Mouse (Mus musculus): ENCODE results near the gene Fbxl18.

Gene Fbxl18

GRCm38 (mm10) chr5:142833646-142834438 lies 61.4 kb downstream of the Fbxl18 start:
- CTCF ChIA-PET, result no interaction called here

GRCm38 (mm10) chr5:142826131-142826530 lies 69.1 kb downstream of the Fbxl18 start:
- CTCF ChIA-PET, result no interaction called here

- CTCF ChIA-PET, result no interaction called here
These were observed 69.6 kb downstream of the Fbxl18 start for GRCm38 (mm10) chr5:142825665-142826064.

- CTCF ChIA-PET, result interaction anchor here (0.6 kb wide), 1 partner anchor 119 kb away, joined by 7 read pairs; no protein-coding TSS in a partner anchor
These were observed 71.1 kb downstream of the Fbxl18 start for GRCm38 (mm10) chr5:142824091-142824490.

GRCm38 (mm10) chr5:142823096-142824062 lies 71.8 kb downstream of the Fbxl18 start:
- CTCF ChIA-PET, result no interaction called here

GRCm38 (mm10) chr5:142822286-142823095 lies 72.7 kb downstream of the Fbxl18 start:
- CTCF ChIA-PET, result no interaction called here

GRCm38 (mm10) chr5:142821974-142822285 lies 73.3 kb downstream of the Fbxl18 start:
- CTCF ChIA-PET, result no interaction called here

- CTCF ChIA-PET, result interaction anchor here (0.6 to 0.7 kb wide), 2 partner anchors 53 to 152 kb away, joined by 3 to 7 read pairs; no protein-coding TSS in a partner anchor
These were observed 73.8 kb downstream of the Fbxl18 start for GRCm38 (mm10) chr5:142821266-142821973.

GRCm38 (mm10) chr5:142820276-142821265 lies 74.7 kb downstream of the Fbxl18 start:
- CTCF ChIA-PET, result interaction anchor here (0.6 to 0.7 kb wide), 3 partner anchors 52 to 288 kb away, joined by 3 to 5 read pairs (median 4); no protein-coding TSS in a partner anchor

- CTCF ChIA-PET, result interaction anchor here (0.6 kb wide), 2 partner anchors 90 to 289 kb away, joined by 4 to 5 read pairs; no protein-coding TSS in a partner anchor
These were observed 75.6 kb downstream of the Fbxl18 start for GRCm38 (mm10) chr5:142819385-142820275.

GRCm38 (mm10) chr5:142818435-142819360 lies 76.5 kb downstream of the Fbxl18 start:
- CTCF ChIA-PET, result no interaction called here

GRCm38 (mm10) chr5:142817524-142818434 lies 77.4 kb downstream of the Fbxl18 start, which contains the start of gene Tnrc18:
Tnrc18 (minus strand) TSS chr5:142817662.
- CTCF ChIA-PET, result interaction anchor here (1.9 kb wide), 1 partner anchor 21 kb away, joined by 4 read pairs; no protein-coding TSS in a partner anchor
